Mouse (Mus musculus) left cerebral cortex, postnatal 25 days (tissue): ENCODE measurements around the gene Fry. TPM values are rescaled to one million over a fixed set of nuclear protein-coding genes. Genes with fewer than 3 reads are reported as not detected.

Source experiments
- DNase-seq, 2 experiments: peaks; one replicate each; pipeline ENCODE4 v3.0.0; 2022; ENCODE audit warnings: low spot score in 2 of 2, mixed read lengths in 1 of 2
- intact Hi-C: fragments of 180-260 bp; cut with DNase I; formaldehyde crosslinking; loops from one replicate; pipeline ENCODE4 v1.15.1; 2025
- total RNA-seq, 2 experiments: library from RNA; stranded (reverse); gene quantifications; 2 replicates each; pipeline ENCODE4 v1.2.3; 2021

Fry gene
- total RNA-seq, 2 experiments from 2014 or later, result 166 to 187 TPM

GRCm38 (mm10) chr5:150351191-150351590 lies 232.7 kb downstream of the Fry start:
- no peak for DNase-seq
- intact Hi-C loops, result no loop called here

GRCm38 (mm10) chr5:150358671-150359070 lies 240.2 kb downstream of the Fry start:
- intact Hi-C loops, result no loop called here
- no peak for DNase-seq

GRCm38 (mm10) chr5:150362241-150362640 lies 243.8 kb downstream of the Fry start:
- no peak for DNase-seq

GRCm38 (mm10) chr5:150364621-150365020 lies 246.2 kb downstream of the Fry start:
- intact Hi-C loops, result no loop called here

More at GRCm38 (mm10) chr5:150362241-150362640, 243.8 kb downstream of the Fry start:
- intact Hi-C loops, result no loop called here

GRCm38 (mm10) chr5:150367027-150367426 lies 248.6 kb downstream of the Fry start:
- intact Hi-C loops, result no loop called here

More at GRCm38 (mm10) chr5:150364621-150365020, 246.2 kb downstream of the Fry start:
- DNase-seq, result no peak

GRCm38 (mm10) chr5:150370291-150370690 lies 251.8 kb downstream of the Fry start:
- intact Hi-C loops, result no loop called here
- DNase-seq, result no peak

More at GRCm38 (mm10) chr5:150367027-150367426, 248.6 kb downstream of the Fry start:
- no peak for DNase-seq

- intact Hi-C loops, result no loop called here
- DNase-seq, result no peak
These were observed 252.4 kb downstream of the Fry start for GRCm38 (mm10) chr5:150370895-150371294.

- DNase-seq, result no peak
- intact Hi-C loops, result no loop called here
These were observed 254.5 kb downstream of the Fry start for GRCm38 (mm10) chr5:150372956-150373355.

GRCm38 (mm10) chr5:150374778-150375559 lies 256.5 kb downstream of the Fry start:
- intact Hi-C loops, result no loop called here
- no peak for DNase-seq

- intact Hi-C loops, result no loop called here
- DNase-seq, result no peak
These were observed 260.1 kb downstream of the Fry start for GRCm38 (mm10) chr5:150378586-150378985.

- intact Hi-C loops, result no loop called here
- DNase-seq, result no peak
These were observed 262.3 kb downstream of the Fry start for GRCm38 (mm10) chr5:150380767-150381166.

GRCm38 (mm10) chr5:150382411-150382810 lies 264.0 kb downstream of the Fry start:
- no peak for DNase-seq
- intact Hi-C loops, result no loop called here

- DNase-seq, result no peak
- intact Hi-C loops, result no loop called here
These were observed 266.1 kb downstream of the Fry start for GRCm38 (mm10) chr5:150384272-150385215.

- DNase-seq, result no peak
- intact Hi-C loops, result no loop called here
These were observed 266.8 kb downstream of the Fry start for GRCm38 (mm10) chr5:150385224-150385623.

GRCm38 (mm10) chr5:150388623-150389022 lies 270.2 kb downstream of the Fry start:
- intact Hi-C loops, result no loop called here
- DNase-seq, result no peak

GRCm38 (mm10) chr5:150389589-150390377 lies 271.3 kb downstream of the Fry start:
- intact Hi-C loops, result no loop called here
- no peak for DNase-seq

GRCm38 (mm10) chr5:150390422-150390821 lies 272.0 kb downstream of the Fry start:
- intact Hi-C loops, result no loop called here
- DNase-seq, result no peak

GRCm38 (mm10) chr5:150394645-150395044 lies 276.2 kb downstream of the Fry start:
- intact Hi-C loops, result no loop called here
- no peak for DNase-seq

GRCm38 (mm10) chr5:150402832-150403447 lies 284.5 kb downstream of the Fry start:
- intact Hi-C loops, result no loop called here

More at GRCm38 (mm10) chr5:150402832-150403447, 284.5 kb downstream of the Fry start:
- DNase-seq, result no peak
